Mouse (Mus musculus): Measurements from ENCODE around the gene Chrdl2. TPM values are rescaled to one million over a fixed set of nuclear protein-coding genes. Genes with fewer than 3 reads are reported as not detected.
"Not testable (repeated sequence)": the region's sequence is repeated elsewhere in the genome, so short reads cannot be mapped to it uniquely, and the experiment has no call there.

The Chrdl2 gene
- polyA plus RNA-seq, 1 experiment from 2014 or later = 0.72 TPM

- Histone ChIP-seq H3K27me3 (ENCODE audit: control insufficient read depth, insufficient read depth, low read length) (no peaks in the 10 kb centered on the region), H3K27ac (ENCODE audit: low read depth, low read length) (no peak overlapping the region), H3K4me1 (ENCODE audit: control insufficient read depth, insufficient read depth, low read length) (no peaks in the 10 kb centered on the region), H3K9me3 (ENCODE audit: control insufficient read depth, low read length) (no peaks in the 10 kb centered on the region), H3K4me3 (ENCODE audit: low read depth, low read length) (no peak overlapping the region), H3K4me2 (ENCODE audit: low read depth, low read length) (no peak overlapping the region), H3K36me3 (ENCODE audit: control insufficient read depth, insufficient read depth, low read length) (no peaks in the 10 kb centered on the region), H3K9ac (replicated peaks; ENCODE audit: low read depth, low read length) (no peak overlapping the region)
- no peak for ATAC-seq (ENCODE audit: low read depth)
- 89% methylated on average over 5 of the region's 5 CpGs for WGBS
Measured at GRCm38 (mm10) chr7:100043096-100043495, 37.1 kb downstream of the Chrdl2 start.

GRCm38 (mm10) chr7:100043605-100044031 lies 37.6 kb downstream of the Chrdl2 start:
- no peaks in the 10 kb centered on the region for H3K36me3 ChIP-seq (ENCODE audit: control insufficient read depth, insufficient read depth, low read length)
- no peak for ATAC-seq (ENCODE audit: low read depth)
- no peaks in the 10 kb centered on the region for H3K9me3 ChIP-seq (ENCODE audit: control insufficient read depth, low read length)
- WGBS = 56% methylated on average over 4 of the region's 4 CpGs
- H3K27me3 ChIP-seq (ENCODE audit: control insufficient read depth, insufficient read depth, low read length) = no peaks in the 10 kb centered on the region
- H3K27ac ChIP-seq (ENCODE audit: low read depth, low read length) = no peak overlapping the region
- H3K9ac ChIP-seq (replicated peaks; ENCODE audit: low read depth, low read length) = no peak overlapping the region
- no peak overlapping the region for H3K4me2 ChIP-seq (ENCODE audit: low read depth, low read length)
- no peak overlapping the region for H3K4me3 ChIP-seq (ENCODE audit: low read depth, low read length)
- no peaks in the 10 kb centered on the region for H3K4me1 ChIP-seq (ENCODE audit: control insufficient read depth, insufficient read depth, low read length)

- no peaks in the 10 kb centered on the region for H3K4me1 ChIP-seq (ENCODE audit: control insufficient read depth, insufficient read depth, low read length)
- H3K27me3 ChIP-seq (ENCODE audit: control insufficient read depth, insufficient read depth, low read length) = no peaks in the 10 kb centered on the region
- no peak overlapping the region for H3K4me2 ChIP-seq (ENCODE audit: low read depth, low read length)
- no peak for ATAC-seq (ENCODE audit: low read depth)
- H3K4me3 ChIP-seq (ENCODE audit: low read depth, low read length) = no peak overlapping the region
- no peaks in the 10 kb centered on the region for H3K36me3 ChIP-seq (ENCODE audit: control insufficient read depth, insufficient read depth, low read length)
- no peak overlapping the region for H3K27ac ChIP-seq (ENCODE audit: low read depth, low read length)
- WGBS = 70% methylated on average over 2 of the region's 2 CpGs
- H3K9ac ChIP-seq (replicated peaks; ENCODE audit: low read depth, low read length) = no peak overlapping the region
- H3K9me3 ChIP-seq (ENCODE audit: control insufficient read depth, low read length) = no peaks in the 10 kb centered on the region
Measured at GRCm38 (mm10) chr7:100046486-100046885, 40.5 kb downstream of the Chrdl2 start.

GRCm38 (mm10) chr7:100051904-100052303 lies 45.9 kb downstream of the Chrdl2 start:
- no peaks in the 10 kb centered on the region for H3K36me3 ChIP-seq (ENCODE audit: control insufficient read depth, insufficient read depth, low read length)
- ATAC-seq (ENCODE audit: low read depth) = no peak
- no peak overlapping the region for H3K9ac ChIP-seq (replicated peaks; ENCODE audit: low read depth, low read length)
- H3K4me3 ChIP-seq (ENCODE audit: low read depth, low read length) = no peak overlapping the region
- H3K27ac ChIP-seq (ENCODE audit: low read depth, low read length) = no peak overlapping the region
- no peaks in the 10 kb centered on the region for H3K9me3 ChIP-seq (ENCODE audit: control insufficient read depth, low read length)
- no peak overlapping the region for H3K4me2 ChIP-seq (ENCODE audit: low read depth, low read length)
- H3K27me3 ChIP-seq (ENCODE audit: control insufficient read depth, insufficient read depth, low read length) = no peaks in the 10 kb centered on the region
- 70% methylated on average over 4 of the region's 4 CpGs for WGBS
- no peaks in the 10 kb centered on the region for H3K4me1 ChIP-seq (ENCODE audit: control insufficient read depth, insufficient read depth, low read length)

GRCm38 (mm10) chr7:100052991-100053390 lies 47.0 kb downstream of the Chrdl2 start:
- not testable (repeated sequence) for H3K4me1 ChIP-seq (ENCODE audit: control insufficient read depth, insufficient read depth, low read length); ATAC-seq (ENCODE audit: low read depth); H3K27ac ChIP-seq (ENCODE audit: low read depth, low read length); H3K9ac ChIP-seq (replicated peaks; ENCODE audit: low read depth, low read length); H3K27me3 ChIP-seq (ENCODE audit: control insufficient read depth, insufficient read depth, low read length); H3K4me3 ChIP-seq (ENCODE audit: low read depth, low read length); H3K4me2 ChIP-seq (ENCODE audit: low read depth, low read length); H3K9me3 ChIP-seq (ENCODE audit: control insufficient read depth, low read length); H3K36me3 ChIP-seq (ENCODE audit: control insufficient read depth, insufficient read depth, low read length)
- 90% methylated on average over 2 of the region's 2 CpGs for WGBS

- no peak for ATAC-seq (ENCODE audit: low read depth)
- 80% methylated on average over 2 of the region's 2 CpGs for WGBS
Measured at GRCm38 (mm10) chr7:100073959-100074358, 68.0 kb downstream of the Chrdl2 start.

GRCm38 (mm10) chr7:100076296-100076695 lies 70.3 kb downstream of the Chrdl2 start:
- H3K9me3 ChIP-seq (ENCODE audit: control insufficient read depth, low read length) = no peaks in the 10 kb centered on the region
- no peaks in the 10 kb centered on the region for H3K27me3 ChIP-seq (ENCODE audit: control insufficient read depth, insufficient read depth, low read length)
- H3K27ac ChIP-seq (ENCODE audit: low read depth, low read length) = no peak overlapping the region
- H3K4me1 ChIP-seq (ENCODE audit: control insufficient read depth, insufficient read depth, low read length) = no peaks in the 10 kb centered on the region
- H3K9ac ChIP-seq (replicated peaks; ENCODE audit: low read depth, low read length) = no peak overlapping the region
- 93% methylated on average over 5 of the region's 5 CpGs for WGBS
- no peak for ATAC-seq (ENCODE audit: low read depth)
- H3K4me2 ChIP-seq (ENCODE audit: low read depth, low read length) = no peak overlapping the region
- H3K4me3 ChIP-seq (ENCODE audit: low read depth, low read length) = no peak overlapping the region
- H3K36me3 ChIP-seq (ENCODE audit: control insufficient read depth, insufficient read depth, low read length) = no peaks in the 10 kb centered on the region; the same call in 1 of the 2 replicates

More at GRCm38 (mm10) chr7:100073959-100074358, 68.0 kb downstream of the Chrdl2 start:
- no peaks in the 10 kb centered on the region for H3K27me3 ChIP-seq (ENCODE audit: control insufficient read depth, insufficient read depth, low read length)
- no peak overlapping the region for H3K27ac ChIP-seq (ENCODE audit: low read depth, low read length)
- no peaks in the 10 kb centered on the region for H3K4me1 ChIP-seq (ENCODE audit: control insufficient read depth, insufficient read depth, low read length)
- H3K9me3 ChIP-seq (ENCODE audit: control insufficient read depth, low read length) = no peaks in the 10 kb centered on the region
- H3K9ac ChIP-seq (replicated peaks; ENCODE audit: low read depth, low read length) = no peak overlapping the region
- no peak overlapping the region for H3K4me2 ChIP-seq (ENCODE audit: low read depth, low read length)
- no peaks in the 10 kb centered on the region; the same call in 1 of the 2 replicates for H3K36me3 ChIP-seq (ENCODE audit: control insufficient read depth, insufficient read depth, low read length)
- no peak overlapping the region for H3K4me3 ChIP-seq (ENCODE audit: low read depth, low read length)

GRCm38 (mm10) chr7:100077071-100077470 lies 71.1 kb downstream of the Chrdl2 start:
- no peak overlapping the region for H3K4me3 ChIP-seq (ENCODE audit: low read depth, low read length)
- H3K36me3 ChIP-seq (ENCODE audit: control insufficient read depth, insufficient read depth, low read length) = peaks cover under 1% of the 10 kb centered on the region
- no peaks in the 10 kb centered on the region for H3K4me1 ChIP-seq (ENCODE audit: control insufficient read depth, insufficient read depth, low read length)
- WGBS = 94% methylated on average over 4 of the region's 4 CpGs
- H3K9ac ChIP-seq (replicated peaks; ENCODE audit: low read depth, low read length) = no peak overlapping the region
- ATAC-seq (ENCODE audit: low read depth) = no peak
- no peak overlapping the region for H3K4me2 ChIP-seq (ENCODE audit: low read depth, low read length)
- H3K27me3 ChIP-seq (ENCODE audit: control insufficient read depth, insufficient read depth, low read length) = no peaks in the 10 kb centered on the region
- no peak overlapping the region for H3K27ac ChIP-seq (ENCODE audit: low read depth, low read length)
- no peaks in the 10 kb centered on the region for H3K9me3 ChIP-seq (ENCODE audit: control insufficient read depth, low read length)

- no peak overlapping the region for H3K4me3 ChIP-seq (ENCODE audit: low read depth, low read length)
- no peaks in the 10 kb centered on the region for H3K4me1 ChIP-seq (ENCODE audit: control insufficient read depth, insufficient read depth, low read length)
- H3K9me3 ChIP-seq (ENCODE audit: control insufficient read depth, low read length) = no peaks in the 10 kb centered on the region
- WGBS = 82% methylated on average over 12 of the region's 12 CpGs
- ATAC-seq (ENCODE audit: low read depth) = no peak
- H3K4me2 ChIP-seq (ENCODE audit: low read depth, low read length) = no peak overlapping the region
- no peak overlapping the region for H3K9ac ChIP-seq (replicated peaks; ENCODE audit: low read depth, low read length)
- no peak overlapping the region for H3K27ac ChIP-seq (ENCODE audit: low read depth, low read length)
- H3K36me3 ChIP-seq (ENCODE audit: control insufficient read depth, insufficient read depth, low read length) = peaks cover 15% of the 10 kb centered on the region
- no peaks in the 10 kb centered on the region for H3K27me3 ChIP-seq (ENCODE audit: control insufficient read depth, insufficient read depth, low read length)
Measured at GRCm38 (mm10) chr7:100080087-100080781, 74.3 kb downstream of the Chrdl2 start.

Data from neural tube, embryonic 14.5 days (tissue).